15 mouse cellular contexts compared by ENCODE assay signal in genomic region chr19:53552795-53553194, GRCm38 (mm10). TPM values are rescaled to one million over a fixed set of nuclear protein-coding genes. Genes with fewer than 3 reads are reported as not detected.
DNase-seq lines count a peak whose midpoint lies in the region; ATAC-seq and TF ChIP-seq lines count a peak whose summit lies in the region.
"Had no signal": no experiment of that assay in that cellular context is flagged by ENCODE, and none has a peak within 500 bp of the region (broad histone marks: within the 10 kb centered on the region; RNA-seq: fewer than 3 reads in every experiment).

No protein-coding gene starts in this region.

- 0 out of 2 replicates have a peak, but pooled peaks have one; percentile 6 for TF ChIP-seq CTCF in kidney, postnatal 0 days (IDR thresholded peaks at IDR 0.05; ENCODE audit: low read depth)
- TF ChIP-seq CTCF in Patski (IDR thresholded peaks at IDR 0.05): no peak

- WGBS in kidney, postnatal 0 days: 43% methylated on average over 6 of the region's 6 CpGs

- ATAC-seq in kidney, postnatal 0 days (replicated peaks; ENCODE audit: low FRiP score, low read depth): no peak
- peak; percentile 82 for ATAC-seq in Patski

- in situ Hi-C loops in Patski (cut with MboI; ENCODE audit: low pct_unique_long_range_greater_than_20kb): no loop called here

- H3K27ac ChIP-seq in kidney, postnatal 0 days: no peak overlapping the region
- H3K27ac ChIP-seq: embryonic facial prominence, embryonic 15.5 days; hindbrain, embryonic 15.5 days; liver, embryonic 15.5 days had no signal

- H3K27me3 ChIP-seq in kidney, postnatal 0 days (ENCODE audit: insufficient read depth, low read length): no peaks in the 10 kb centered on the region
- no peaks in the 10 kb centered on the region for H3K27me3 ChIP-seq in Patski
- H3K27me3 ChIP-seq: embryonic facial prominence, embryonic 15.5 days; hindbrain, embryonic 15.5 days; liver, embryonic 15.5 days had no signal

- no peak overlapping the region for H3K9ac ChIP-seq in kidney, postnatal 0 days (ENCODE audit: low read depth, low read length)
- H3K9ac ChIP-seq: embryonic facial prominence, embryonic 15.5 days; hindbrain, embryonic 15.5 days; liver, embryonic 15.5 days had no signal

- POLR2A ChIA-PET in Patski (lab: Charles Lee): interaction anchor here (0.7 to 1.1 kb wide), 2 partner anchors 9 to 24 kb away, joined by 3 read pairs; partner anchors contain the start of gene Dusp5

- H3K36me3 ChIP-seq in kidney, postnatal 0 days (ENCODE audit: insufficient read depth, low read length): no peaks in the 10 kb centered on the region
- H3K36me3 ChIP-seq: embryonic facial prominence, embryonic 15.5 days; hindbrain, embryonic 15.5 days; liver, embryonic 15.5 days had no signal

- peak; percentile 45 for DNase-seq in adrenal gland, postnatal 14 days
- no peak for DNase-seq in adrenal gland, postnatal 10 days
- DNase-seq in kidney, postnatal 0 days (ENCODE audit: low spot score): peak; percentile 42
- DNase-seq in kidney, adult 18-20 months: no peak
- DNase-seq in 3T3-L1 (ENCODE audit: low read depth, low spot score) (peak; percentile 97), Patski (ENCODE audit: low read depth, low spot score) (no peak)
- DNase-seq in cerebellum, adult 11 months: no peak
- no peak for DNase-seq in urinary bladder, postnatal 14 days (ENCODE audit: low spot score)
- DNase-seq: cerebellum, postnatal 36 days; gastrocnemius, postnatal 36 days; right cerebral cortex, postnatal 14 days had no signal

- no peak overlapping the region for H3K4me2 ChIP-seq in kidney, postnatal 0 days (ENCODE audit: low read length)
- H3K4me2 ChIP-seq: embryonic facial prominence, embryonic 15.5 days; hindbrain, embryonic 15.5 days; liver, embryonic 15.5 days; midbrain, embryonic 11.5 days had no signal

- H3K4me1 ChIP-seq in kidney, postnatal 0 days (replicated peaks; ENCODE audit: insufficient read depth, low read length): peaks cover 13% of the 10 kb centered on the region; the same call in 1 of the 2 replicates

- no peak overlapping the region for H3K4me3 ChIP-seq in kidney, postnatal 0 days (replicated peaks; ENCODE audit: low read depth, low read length)
- H3K4me3 ChIP-seq: embryonic facial prominence, embryonic 15.5 days; hindbrain, embryonic 15.5 days; liver, embryonic 15.5 days had no signal

- no peaks in the 10 kb centered on the region for H3K9me3 ChIP-seq in kidney, postnatal 0 days (replicated peaks; ENCODE audit: low read length)
- H3K9me3 ChIP-seq: embryonic facial prominence, embryonic 15.5 days; hindbrain, embryonic 15.5 days; liver, embryonic 15.5 days had no signal

- CTCF ChIA-PET in Patski (lab: Charles Lee): interaction anchor here (1.5 kb wide), 1 partner anchor 133 kb away, joined by 3 read pairs; no protein-coding TSS in a partner anchor

RNA-seq across cellular contexts. Expression of gene Dusp5, which starts 23.9 kb away (rescaled TPM):
- total RNA-seq in adrenal gland, postnatal 14 days (2021): 8.5 and 11.8 TPM in 2 replicates
- total RNA-seq in adrenal gland, postnatal 10 days (2021): 10 to 100 TPM in 1 of 2 experiments, 1 to 10 TPM in 1; 6.2 to 11.0 TPM
- polyA plus RNA-seq in kidney, postnatal 0 days (2015; fragmentation: Nextera tagmentation; extraction: Ambion mirVana): 8.1 and 8.7 TPM in 2 replicates
- polyA plus RNA-seq in Patski (2021): 20.1 TPM

RNA-seq across cellular contexts. Expression of gene Nutf2-ps1, which starts 36.1 kb away (rescaled TPM):
- 80.2 and 97.3 TPM in 2 replicates for total RNA-seq in adrenal gland, postnatal 14 days (2021)
- 10 to 100 TPM; 76.4 to 81.0 TPM for total RNA-seq in adrenal gland, postnatal 10 days (2021)
- 287 TPM in 2 replicates for polyA plus RNA-seq in kidney, postnatal 0 days (2015; fragmentation: Nextera tagmentation; extraction: Ambion mirVana)
- 123 TPM for polyA plus RNA-seq in Patski (2021)

RNA-seq across cellular contexts. Expression of gene Smc3, which starts 47.4 kb away (rescaled TPM):
- total RNA-seq in adrenal gland, postnatal 14 days (2021): 38.2 and 43.8 TPM in 2 replicates
- 10 to 100 TPM; 29.6 to 39.0 TPM for total RNA-seq in adrenal gland, postnatal 10 days (2021)
- 49.8 and 53.8 TPM in 2 replicates for polyA plus RNA-seq in kidney, postnatal 0 days (2015; fragmentation: Nextera tagmentation; extraction: Ambion mirVana)
- polyA plus RNA-seq in Patski (2021): 60.2 TPM

Comparison
In these comparisons a context has a peak if more than half of its experiments do, and no peak if none do; other contexts are left out.
1. DNase-seq: peak in adrenal gland, postnatal 14 days (single experiment), kidney, postnatal 0 days (single experiment) and 3T3-L1 (single experiment); none in adrenal gland, postnatal 10 days (single experiment), kidney, adult 18-20 months (single experiment), Patski (single experiment), cerebellum, adult 11 months (single experiment) and urinary bladder, postnatal 14 days (single experiment).